Mouse (Mus musculus): ENCODE data around the gene Gm20604.

- no peak for TF ChIP-seq CTCF (IDR thresholded peaks at IDR 0.05; ENCODE audit: borderline replicate concordance, control insufficient read depth, extremely low read depth, insufficient read depth, low read length, poor library complexity)
- TF ChIP-seq POLR2A (IDR thresholded peaks at IDR 0.05; ENCODE audit: control insufficient read depth, extremely low read depth, insufficient read depth, low read length, poor library complexity): no peak
These were observed 66.7 kb downstream of the Gm20604 start for GRCm38 (mm10) chr12:102691761-102692160.
